Mouse (Mus musculus) hindbrain, embryonic 15.5 days (tissue): Measurements from ENCODE around the gene Ncoa1. TPM values are rescaled to one million over a fixed set of nuclear protein-coding genes. Genes with fewer than 3 reads are reported as not detected.

Experiments used
- ATAC-seq: fragments of 200-750 bp; cut with Nextera tagmentation; 2 replicates; pipeline ENCODE4 v1.8.0; 2017; ENCODE audit warnings: low read depth, moderate number of reproducible peaks, moderate TSS enrichment; ENCODE audit not compliant: low FRiP score
- H3K27ac ChIP-seq: fragments of 300-500 bp; sonication (generic); replicated peaks from 2 replicates; pipeline ENCODE4 v1.5.1; 2015; ENCODE audit warnings: mild to moderate bottlenecking, inconsistent platforms
- H3K27me3 ChIP-seq: fragments of 300-500 bp; sonication (generic); 2 replicates; pipeline ENCODE4 v1.6.1; 2015; ENCODE audit warnings: control low read depth, inconsistent platforms
- H3K36me3 ChIP-seq: fragments of 300-500 bp; sonication (generic); 2 replicates; pipeline ENCODE4 v1.6.1; 2015; ENCODE audit warnings: control low read depth, inconsistent platforms
- H3K4me1 ChIP-seq: fragments of 300-500 bp; sonication (generic); replicated peaks from 2 replicates; pipeline ENCODE4 v1.6.1; 2015; ENCODE audit warnings: control low read depth, inconsistent platforms
- H3K4me2 ChIP-seq: fragments of 300-500 bp; sonication (generic); 2 replicates; pipeline ENCODE4 v1.6.1; 2015; ENCODE audit warnings: moderate library complexity, mild to moderate bottlenecking, inconsistent platforms
- H3K4me3 ChIP-seq: fragments of 300-500 bp; sonication (generic); 2 replicates; pipeline ENCODE4 v1.5.1; 2015; ENCODE audit warnings: mild to moderate bottlenecking, inconsistent platforms
- H3K9ac ChIP-seq: fragments of 300-500 bp; sonication (generic); 2 replicates; pipeline ENCODE4 v1.6.1; 2015; ENCODE audit warnings: inconsistent platforms
- H3K9me3 ChIP-seq: fragments of 300-500 bp; sonication (generic); 2 replicates; pipeline ENCODE4 v1.6.1; 2016; ENCODE audit warnings: control low read depth, inconsistent platforms
- WGBS: fragments of 180-500 bp; shearing (Covaris S2); methylation state at CpG from one replicate; pipeline ENCODE4 v1.1.7; 2015; 5-methylcytosine and 5-hydroxymethylcytosine counted together
- polyA plus RNA-seq: library from polyadenylated mRNA; unstranded; fragments of >200 nt; fragmentation: Nextera tagmentation; extraction: Ambion mirVana; gene quantifications from 2 replicates; pipeline ENCODE4 v1.2.1, GENCODE M21; 2015

Ncoa1 gene
- polyA plus RNA-seq, 1 experiment from 2014 or later = 16.8 TPM

DNA sequence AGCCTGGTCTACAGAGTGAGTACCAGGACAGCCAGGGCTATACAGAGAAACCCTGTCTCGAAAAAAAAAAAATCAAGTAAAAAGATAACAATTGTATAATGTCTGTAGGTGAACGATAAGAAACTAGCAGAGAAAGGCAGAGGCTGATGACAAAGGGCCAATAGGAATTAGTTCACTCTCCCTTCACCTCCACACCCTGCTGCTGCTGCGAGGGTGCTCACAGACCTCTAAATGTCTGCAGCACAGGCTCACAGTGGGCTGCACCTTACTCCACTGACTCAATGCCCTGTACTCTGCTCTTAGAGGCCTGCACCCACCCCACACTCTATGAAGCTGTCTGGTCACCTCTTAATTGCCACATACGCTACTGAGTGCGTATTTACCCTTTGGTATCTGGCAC, 45.0 kb downstream of the Ncoa1 start:
- Histone ChIP-seq H3K9me3 (no peaks in the 10 kb centered on the region), H3K27me3 (no peaks in the 10 kb centered on the region), H3K9ac (no peak overlapping the region), H3K36me3 (no peaks in the 10 kb centered on the region), H3K27ac (no peak overlapping the region), H3K4me1 (no peaks in the 10 kb centered on the region), H3K4me3 (no peak overlapping the region), H3K4me2 (no peak overlapping the region)
- no peak for ATAC-seq
- WGBS = 91% methylated on average over 5 of the region's 5 CpGs

GRCm38 (mm10) chr12:4430061-4430825, 46.7 kb downstream of the Ncoa1 start:
- Histone ChIP-seq H3K9me3 (no peaks in the 10 kb centered on the region), H3K27me3 (no peaks in the 10 kb centered on the region), H3K4me2 (no peak overlapping the region), H3K4me3 (no peak overlapping the region), H3K36me3 (no peaks in the 10 kb centered on the region), H3K27ac (no peak overlapping the region), H3K4me1 (no peaks in the 10 kb centered on the region), H3K9ac (no peak overlapping the region)
- ATAC-seq = no peak
- 76% methylated on average over 3 of the region's 3 CpGs for WGBS

GRCm38 (mm10) chr12:4418824-4419223, 58.2 kb downstream of the Ncoa1 start:
- H3K36me3 ChIP-seq = no peaks in the 10 kb centered on the region
- H3K9me3 ChIP-seq = no peaks in the 10 kb centered on the region
- no peaks in the 10 kb centered on the region for H3K4me1 ChIP-seq
- no peaks in the 10 kb centered on the region for H3K27me3 ChIP-seq
- H3K4me2 ChIP-seq = no peak overlapping the region
- H3K27ac ChIP-seq = no peak overlapping the region
- WGBS = 82% methylated on average over 4 of the region's 4 CpGs
- H3K9ac ChIP-seq = no peak overlapping the region
- H3K4me3 ChIP-seq = no peak overlapping the region
- ATAC-seq = no peak

DNA sequence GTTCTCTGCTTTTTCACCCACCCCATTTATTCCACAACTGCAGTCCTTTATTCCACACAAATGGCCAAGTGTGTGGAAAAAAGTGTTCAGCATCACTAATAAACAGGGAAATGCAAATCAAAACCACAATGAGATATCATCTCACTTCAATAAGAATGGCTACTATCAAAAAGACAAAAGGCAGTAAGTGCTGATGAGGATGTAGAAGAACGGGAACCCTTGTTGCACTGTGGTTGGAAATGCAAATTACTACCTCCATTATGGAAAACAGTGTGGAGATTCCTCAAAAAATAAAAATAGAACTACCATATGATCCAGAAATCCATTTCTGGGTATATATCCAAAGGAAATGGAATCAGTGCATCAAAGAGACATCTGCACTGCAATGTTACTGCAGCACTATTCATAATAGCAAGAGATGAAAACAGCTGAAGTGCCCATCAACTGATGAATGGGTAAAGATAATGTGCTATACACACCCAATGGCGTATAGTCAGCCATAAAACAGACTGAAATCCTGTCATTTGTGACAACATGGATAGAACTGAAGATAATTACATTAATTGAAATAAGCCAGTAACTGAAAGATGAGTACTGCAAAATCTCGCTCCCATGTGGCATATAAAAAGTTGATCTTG, 59.2 kb downstream of the Ncoa1 start:
- Histone ChIP-seq H3K27ac (no peak overlapping the region), H3K4me2 (no peak overlapping the region), H3K9me3 (no peaks in the 10 kb centered on the region), H3K4me1 (no peaks in the 10 kb centered on the region), H3K4me3 (no peak overlapping the region), H3K9ac (no peak overlapping the region), H3K27me3 (no peaks in the 10 kb centered on the region), H3K36me3 (no peaks in the 10 kb centered on the region)
- ATAC-seq = no peak
- WGBS = 80% methylated on average over 3 of the region's 3 CpGs

- Histone ChIP-seq H3K4me2 (no peak overlapping the region), H3K27me3 (no peaks in the 10 kb centered on the region), H3K9ac (no peak overlapping the region), H3K4me1 (no peaks in the 10 kb centered on the region), H3K4me3 (no peak overlapping the region), H3K27ac (no peak overlapping the region), H3K9me3 (no peaks in the 10 kb centered on the region), H3K36me3 (no peaks in the 10 kb centered on the region)
- WGBS = 67% methylated on average over 2 of the region's 2 CpGs
- ATAC-seq = no peak
Measured at GRCm38 (mm10) chr12:4407085-4407484, 69.9 kb downstream of the Ncoa1 start.

DNA sequence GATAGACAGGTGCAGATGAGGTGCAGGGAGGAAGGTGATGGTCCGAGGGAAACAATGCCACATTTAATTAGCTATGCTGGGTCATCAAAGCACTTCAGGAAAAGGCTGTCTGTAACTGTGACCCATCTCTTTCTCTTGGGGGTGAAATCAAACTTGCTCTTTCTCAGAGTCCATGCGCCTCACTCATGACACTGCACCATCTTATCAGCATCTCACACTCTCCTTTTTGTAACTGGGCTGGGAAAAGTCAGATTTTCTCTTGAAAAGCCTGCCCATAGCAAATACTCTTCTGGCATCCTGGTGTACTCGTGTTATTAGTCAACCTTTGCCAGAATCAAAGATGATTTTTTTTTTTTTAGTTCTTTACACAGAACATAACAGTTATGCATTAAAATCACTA, 70.8 kb downstream of the Ncoa1 start:
- no peak overlapping the region for H3K27ac ChIP-seq
- no peak for ATAC-seq
- H3K4me2 ChIP-seq = no peak overlapping the region
- no peak overlapping the region for H3K4me3 ChIP-seq
- H3K36me3 ChIP-seq = no peaks in the 10 kb centered on the region
- no peak overlapping the region for H3K9ac ChIP-seq
- H3K4me1 ChIP-seq = no peaks in the 10 kb centered on the region; the same call in 1 of the 2 replicates
- no peaks in the 10 kb centered on the region for H3K27me3 ChIP-seq
- 84% methylated on average over 3 of the region's 3 CpGs for WGBS
- H3K9me3 ChIP-seq = no peaks in the 10 kb centered on the region

DNA sequence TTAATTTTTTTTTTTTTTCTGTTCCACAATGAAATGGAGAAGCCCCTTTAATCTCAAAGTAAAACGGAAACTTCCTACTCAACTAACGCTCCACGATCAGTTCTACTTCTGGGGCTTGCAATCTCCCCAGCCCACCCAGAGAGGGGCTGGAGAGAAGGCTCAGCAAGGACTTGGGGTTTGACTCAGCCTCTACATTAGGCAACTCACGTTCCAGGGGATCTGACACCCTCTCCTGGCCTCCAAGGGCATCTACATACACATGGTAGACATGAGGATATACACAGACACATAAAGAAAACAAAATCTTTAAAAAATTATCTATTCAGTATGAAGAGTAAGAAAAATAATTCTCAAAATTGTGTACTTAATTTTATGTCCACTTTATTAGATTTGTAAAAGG, 73.8 kb downstream of the Ncoa1 start:
- Histone ChIP-seq H3K9ac (no peak overlapping the region), H3K27me3 (no peaks in the 10 kb centered on the region), H3K27ac (no peak overlapping the region), H3K4me1 (no peaks in the 10 kb centered on the region; the same call in 1 of the 2 replicates), H3K4me2 (no peak overlapping the region), H3K36me3 (no peaks in the 10 kb centered on the region), H3K9me3 (no peaks in the 10 kb centered on the region), H3K4me3 (no peak overlapping the region)
- ATAC-seq = no peak
- WGBS = 76% methylated on average over 4 of the region's 4 CpGs

- ATAC-seq = no peak
- H3K36me3 ChIP-seq = no peaks in the 10 kb centered on the region
- H3K4me3 ChIP-seq = no peak overlapping the region
- H3K9ac ChIP-seq = no peak overlapping the region
- H3K4me2 ChIP-seq = no peak overlapping the region
- 69% methylated on average over 7 of the region's 7 CpGs for WGBS
- H3K27ac ChIP-seq = no peak overlapping the region
- no peaks in the 10 kb centered on the region for H3K4me1 ChIP-seq
- no peaks in the 10 kb centered on the region for H3K9me3 ChIP-seq
- no peaks in the 10 kb centered on the region for H3K27me3 ChIP-seq
Measured at GRCm38 (mm10) chr12:4396221-4396620, 80.8 kb downstream of the Ncoa1 start.

GRCm38 (mm10) chr12:4392590-4392989, 84.4 kb downstream of the Ncoa1 start:
- no peaks in the 10 kb centered on the region for H3K27me3 ChIP-seq
- no peak overlapping the region for H3K4me3 ChIP-seq
- no peaks in the 10 kb centered on the region for H3K4me1 ChIP-seq
- no peak for ATAC-seq
- no peaks in the 10 kb centered on the region for H3K36me3 ChIP-seq
- H3K9me3 ChIP-seq = no peaks in the 10 kb centered on the region
- no peak overlapping the region for H3K4me2 ChIP-seq
- whole genome bisulfite sequencing = 76% methylated on average over 2 of the region's 2 CpGs
- H3K9ac ChIP-seq = no peak overlapping the region
- no peak overlapping the region for H3K27ac ChIP-seq

DNA sequence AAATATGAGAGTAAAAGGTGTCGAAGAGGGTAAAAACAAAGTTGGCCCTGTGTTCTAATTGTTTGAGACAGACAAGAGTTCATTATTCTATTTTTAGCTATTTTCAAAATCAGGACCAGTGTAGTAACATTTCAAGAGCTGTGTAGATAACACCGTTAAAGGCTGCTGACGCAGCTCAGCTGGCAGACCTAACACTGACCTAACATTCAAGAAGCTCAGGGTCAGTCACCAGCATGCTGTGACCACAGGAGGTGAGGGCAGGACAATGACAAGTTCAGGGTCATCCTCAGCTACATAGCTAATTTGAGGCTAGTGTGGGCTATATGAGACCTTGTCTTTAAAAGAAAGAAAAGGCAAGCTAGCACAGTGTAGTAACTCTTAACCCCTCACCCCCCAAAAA, 84.9 kb downstream of the Ncoa1 start:
- Histone ChIP-seq H3K9ac (no peak overlapping the region), H3K9me3 (no peaks in the 10 kb centered on the region), H3K27ac (no peak overlapping the region), H3K27me3 (no peaks in the 10 kb centered on the region), H3K4me2 (no peak overlapping the region), H3K4me3 (no peak overlapping the region), H3K4me1 (no peaks in the 10 kb centered on the region), H3K36me3 (no peaks in the 10 kb centered on the region)
- ATAC-seq = no peak
- WGBS = 77% methylated on average over 3 of the region's 3 CpGs

DNA sequence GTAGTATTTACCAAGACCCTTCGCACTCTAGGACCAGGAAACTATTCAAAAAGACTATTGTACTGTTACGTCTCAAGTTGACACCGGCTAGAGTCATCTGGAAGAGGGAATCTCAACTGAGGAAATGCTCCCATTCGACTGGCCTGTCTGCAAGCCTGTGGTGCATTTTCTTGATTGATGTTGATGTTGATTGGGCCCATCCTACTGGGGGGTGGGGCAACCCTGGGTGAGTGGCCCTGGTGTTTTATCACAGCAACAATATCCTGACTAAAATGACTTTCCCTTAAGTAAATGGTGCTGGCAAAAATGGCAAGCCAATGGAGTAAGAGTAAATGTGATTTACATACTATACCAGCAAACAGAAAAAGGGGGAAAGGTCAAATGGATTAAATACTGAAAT, 85.7 kb downstream of the Ncoa1 start:
- no peak overlapping the region for H3K27ac ChIP-seq
- H3K36me3 ChIP-seq = no peaks in the 10 kb centered on the region
- no peaks in the 10 kb centered on the region for H3K9me3 ChIP-seq
- H3K4me2 ChIP-seq = no peak overlapping the region
- no peaks in the 10 kb centered on the region for H3K4me1 ChIP-seq
- 58% methylated on average over 4 of the region's 4 CpGs for WGBS
- H3K27me3 ChIP-seq = no peaks in the 10 kb centered on the region
- H3K9ac ChIP-seq = no peak overlapping the region
- no peak overlapping the region for H3K4me3 ChIP-seq
- ATAC-seq = no peak

- Histone ChIP-seq H3K9me3 (no peaks in the 10 kb centered on the region), H3K4me3 (no peak overlapping the region), H3K4me2 (no peak overlapping the region), H3K4me1 (0 out of 2 replicates have a peak, but pooled peaks cover 4% of the 10 kb centered on the region), H3K27ac (no peak overlapping the region), H3K27me3 (no peaks in the 10 kb centered on the region), H3K36me3 (no peaks in the 10 kb centered on the region), H3K9ac (no peak overlapping the region)
- no peak for ATAC-seq
- WGBS = 74% methylated on average over 5 of the region's 5 CpGs
Measured at GRCm38 (mm10) chr12:4390721-4391120, 86.3 kb downstream of the Ncoa1 start.
